Mouse (Mus musculus): ENCODE data around the gene Zcchc10. TPM values are rescaled to one million over a fixed set of nuclear protein-coding genes. Genes with fewer than 3 reads are reported as not detected.
"Not testable (repeated sequence)": the region's sequence is repeated elsewhere in the genome, so short reads cannot be mapped to it uniquely, and the experiment has no call there.

Zcchc10 gene
- polyA plus RNA-seq (2015; fragmentation: Nextera tagmentation; extraction: Ambion mirVana) = 21.9 and 23.2 TPM in 2 replicates

DNA sequence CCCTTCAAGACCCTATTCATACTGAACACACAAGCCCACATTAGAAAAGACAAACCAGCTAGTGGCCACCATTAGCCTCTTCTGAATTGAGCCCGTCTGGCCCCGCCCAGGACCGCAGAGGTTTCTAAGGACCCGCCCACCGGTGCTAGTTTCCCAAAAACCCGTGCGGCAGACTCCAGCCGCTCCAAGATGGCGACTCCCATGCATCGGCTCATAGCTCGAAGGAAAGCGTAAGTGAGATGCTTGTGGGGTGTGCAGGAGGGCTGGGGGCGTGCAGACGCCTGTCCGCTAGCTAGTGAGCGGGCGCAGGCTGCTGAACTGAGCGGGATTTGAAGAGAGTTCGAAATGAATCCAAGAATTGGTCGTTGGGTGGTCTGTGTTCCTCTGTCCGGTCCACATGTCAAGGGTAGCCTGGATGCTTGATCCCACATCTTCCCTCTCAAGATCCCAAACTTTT, at the start of gene Zcchc10:
Gene Zcchc10 (plus strand): TSS at position 168 of the 457 bp plus-strand sequence.
- no peaks in the 10 kb centered on the region for H3K9me3 ChIP-seq (ENCODE audit: control insufficient read depth, low read length)
- peak within 1 kb of the TSS; percentile 73 for H3K9ac ChIP-seq (ENCODE audit: low read length)
- no peaks in the 10 kb centered on the region for H3K27me3 ChIP-seq (ENCODE audit: control insufficient read depth, insufficient read depth, low read depth, low read length)
- H3K4me1 ChIP-seq (replicated peaks; ENCODE audit: control insufficient read depth, insufficient read depth, low read length) = peaks cover 6% of the 10 kb centered on the region
- H3K36me3 ChIP-seq (ENCODE audit: control insufficient read depth, insufficient read depth, low read length) = peaks cover 12% of the 10 kb centered on the region
- H3K27ac ChIP-seq (ENCODE audit: low read length) = 0 out of 2 replicates have a peak within 1 kb of the TSS, but pooled peaks have one; percentile 23
- 0% methylated on average over 21 of the region's 21 CpGs for WGBS
- ATAC-seq (ENCODE audit: low read depth) = peak; percentile 98
- peak within 1 kb of the TSS; percentile 65 for H3K4me3 ChIP-seq (ENCODE audit: low read length)
- peak within 1 kb of the TSS; percentile 75 for H3K4me2 ChIP-seq (ENCODE audit: low read depth, low read length)

DNA sequence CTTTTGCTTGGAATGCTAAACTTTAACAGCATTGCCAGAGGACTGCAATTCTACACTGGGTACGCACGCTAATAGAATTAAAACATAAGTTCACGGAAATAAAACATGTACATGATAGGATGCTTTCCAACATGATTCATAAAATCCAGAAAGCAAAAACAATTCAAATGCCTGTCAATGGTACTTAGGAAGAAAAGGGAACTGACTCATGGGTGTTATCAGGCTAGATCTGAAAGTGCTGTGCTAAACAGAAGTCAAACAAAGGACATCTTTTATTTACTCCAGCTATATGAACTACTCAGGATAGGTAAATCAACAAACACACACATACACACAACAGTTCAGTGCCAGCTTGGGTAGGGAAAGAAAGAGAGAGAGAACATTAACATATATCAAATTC, 49.1 kb upstream of the Zcchc10 start:
- no peaks in the 10 kb centered on the region for H3K4me1 ChIP-seq (replicated peaks; ENCODE audit: control insufficient read depth, insufficient read depth, low read length)
- H3K4me2 ChIP-seq (ENCODE audit: low read depth, low read length) = no peak overlapping the region
- no peaks in the 10 kb centered on the region for H3K9me3 ChIP-seq (ENCODE audit: control insufficient read depth, low read length)
- no peak overlapping the region for H3K4me3 ChIP-seq (ENCODE audit: low read length)
- H3K27me3 ChIP-seq (ENCODE audit: control insufficient read depth, insufficient read depth, low read depth, low read length) = no peaks in the 10 kb centered on the region
- no peak for ATAC-seq (ENCODE audit: low read depth)
- no peak overlapping the region for H3K27ac ChIP-seq (ENCODE audit: low read length)
- H3K9ac ChIP-seq (ENCODE audit: low read length) = no peak overlapping the region
- H3K36me3 ChIP-seq (ENCODE audit: control insufficient read depth, insufficient read depth, low read length) = peaks cover 41% of the 10 kb centered on the region
- WGBS = 92% methylated on average over 3 of the region's 3 CpGs

DNA sequence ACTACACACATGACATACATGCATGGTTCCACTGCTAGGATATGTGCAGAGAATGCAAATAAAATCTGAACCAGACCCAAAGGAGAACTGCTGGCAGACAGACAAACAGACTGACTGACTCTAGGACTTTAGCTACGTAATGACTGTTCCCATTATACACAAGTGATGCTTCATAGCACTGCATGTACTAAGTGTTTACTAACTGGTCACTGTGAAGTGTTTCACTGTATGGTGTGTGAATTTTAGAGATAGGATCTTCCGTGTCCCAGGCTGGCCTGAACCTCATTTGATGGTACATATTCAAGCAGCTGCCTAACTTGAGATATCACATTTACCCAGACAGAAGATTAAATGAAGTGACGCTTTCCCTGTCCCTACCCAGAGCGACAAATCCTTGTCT, 46.1 kb upstream of the Zcchc10 start:
- whole genome bisulfite sequencing = 76% methylated on average over 4 of the region's 4 CpGs
- ATAC-seq (ENCODE audit: low read depth) = no peak

DNA sequence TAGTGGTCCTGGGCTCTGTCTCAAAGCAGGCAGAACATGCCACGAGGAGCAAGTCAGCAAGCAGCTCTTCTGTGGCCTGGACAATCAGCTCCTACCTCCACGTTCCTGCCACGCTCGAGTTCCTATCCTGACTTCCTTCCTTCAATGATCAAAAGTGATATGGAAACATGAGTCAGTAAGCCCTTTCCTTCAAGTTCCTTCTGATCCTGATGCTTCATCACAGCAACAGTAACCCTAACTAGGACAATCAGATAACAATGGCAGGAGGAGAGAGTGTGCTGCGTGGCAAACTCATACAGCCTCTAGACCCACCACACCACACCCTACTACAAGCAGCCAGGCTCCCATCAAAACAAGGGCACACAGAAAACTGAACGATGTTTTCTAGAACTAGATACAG, 38.6 kb upstream of the Zcchc10 start:
- H3K36me3 ChIP-seq (ENCODE audit: control insufficient read depth, insufficient read depth, low read length) = peaks cover 50% of the 10 kb centered on the region
- H3K27ac ChIP-seq (ENCODE audit: low read length) = no peak overlapping the region
- H3K9me3 ChIP-seq (ENCODE audit: control insufficient read depth, low read length) = no peaks in the 10 kb centered on the region
- H3K4me1 ChIP-seq (replicated peaks; ENCODE audit: control insufficient read depth, insufficient read depth, low read length) = no peaks in the 10 kb centered on the region
- 78% methylated on average over 6 of the region's 6 CpGs for WGBS
- H3K4me3 ChIP-seq (ENCODE audit: low read length) = no peak overlapping the region
- no peak overlapping the region for H3K9ac ChIP-seq (ENCODE audit: low read length)
- no peak overlapping the region for H3K4me2 ChIP-seq (ENCODE audit: low read depth, low read length)
- ATAC-seq (ENCODE audit: low read depth) = no peak
- no peaks in the 10 kb centered on the region for H3K27me3 ChIP-seq (ENCODE audit: control insufficient read depth, insufficient read depth, low read depth, low read length)

More for the DNA sequence above, 46.1 kb upstream of the Zcchc10 start:
- no peaks in the 10 kb centered on the region for H3K4me1 ChIP-seq (replicated peaks; ENCODE audit: control insufficient read depth, insufficient read depth, low read length)
- H3K36me3 ChIP-seq (ENCODE audit: control insufficient read depth, insufficient read depth, low read length) = peaks cover 27% of the 10 kb centered on the region
- H3K27me3 ChIP-seq (ENCODE audit: control insufficient read depth, insufficient read depth, low read depth, low read length) = no peaks in the 10 kb centered on the region
- H3K9ac ChIP-seq (ENCODE audit: low read length) = no peak overlapping the region
- H3K4me2 ChIP-seq (ENCODE audit: low read depth, low read length) = no peak overlapping the region
- no peaks in the 10 kb centered on the region for H3K9me3 ChIP-seq (ENCODE audit: control insufficient read depth, low read length)
- no peak overlapping the region for H3K4me3 ChIP-seq (ENCODE audit: low read length)
- no peak overlapping the region for H3K27ac ChIP-seq (ENCODE audit: low read length)

DNA sequence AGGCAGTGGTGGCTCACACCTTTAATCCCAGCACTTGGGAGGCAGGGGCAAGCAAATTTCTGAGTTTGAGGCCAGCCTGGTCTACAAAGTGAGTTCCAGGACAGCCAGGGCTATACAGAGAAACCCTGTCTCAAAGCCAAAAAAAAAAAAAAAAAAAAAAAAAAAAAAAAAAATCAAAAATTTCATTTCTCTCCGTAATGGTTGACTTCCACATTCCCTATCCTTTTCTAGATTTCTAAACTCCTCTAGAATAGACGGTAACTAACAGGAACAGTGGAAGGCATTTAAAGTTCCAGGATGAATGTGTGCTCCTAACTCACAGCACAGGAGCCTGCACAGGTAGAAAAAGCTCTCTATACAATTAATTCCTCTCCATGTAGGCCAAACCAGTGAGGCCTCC, 34.3 kb upstream of the Zcchc10 start:
- peaks cover 41% of the 10 kb centered on the region for H3K36me3 ChIP-seq (ENCODE audit: control insufficient read depth, insufficient read depth, low read length)
- H3K27ac ChIP-seq (ENCODE audit: low read length); H3K4me1 ChIP-seq (replicated peaks; ENCODE audit: control insufficient read depth, insufficient read depth, low read length); H3K27me3 ChIP-seq (ENCODE audit: control insufficient read depth, insufficient read depth, low read depth, low read length); H3K4me3 ChIP-seq (ENCODE audit: low read length); H3K9ac ChIP-seq (ENCODE audit: low read length); ATAC-seq (ENCODE audit: low read depth); H3K9me3 ChIP-seq (ENCODE audit: control insufficient read depth, low read length); H3K4me2 ChIP-seq (ENCODE audit: low read depth, low read length): not testable (repeated sequence)
- WGBS = 89% methylated on average over 2 of the region's 2 CpGs

DNA sequence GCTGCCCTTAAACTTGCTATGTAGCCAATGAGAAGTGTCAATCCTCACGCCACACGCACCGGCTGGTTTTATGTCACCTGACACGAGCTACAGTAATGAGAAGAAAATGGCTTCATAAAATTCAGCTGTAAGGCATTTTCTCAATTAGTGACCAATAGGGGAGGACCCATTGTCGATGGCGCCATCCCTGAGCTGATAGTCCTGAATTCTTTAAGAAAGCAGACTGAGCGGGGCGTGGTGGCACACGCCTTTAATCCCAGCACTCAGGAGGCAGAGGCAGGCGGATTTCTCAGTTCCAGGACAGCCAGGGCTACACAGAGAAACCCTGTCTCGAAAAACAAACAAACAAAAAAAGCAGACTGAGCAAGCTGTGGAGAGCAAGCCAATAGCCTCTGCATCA, 33.6 kb upstream of the Zcchc10 start:
- Histone ChIP-seq H3K9ac (ENCODE audit: low read length) (no peak overlapping the region), H3K4me3 (ENCODE audit: low read length) (no peak overlapping the region), H3K27ac (ENCODE audit: low read length) (no peak overlapping the region), H3K36me3 (ENCODE audit: control insufficient read depth, insufficient read depth, low read length) (peaks cover 36% of the 10 kb centered on the region), H3K9me3 (ENCODE audit: control insufficient read depth, low read length) (no peaks in the 10 kb centered on the region), H3K4me2 (ENCODE audit: low read depth, low read length) (no peak overlapping the region), H3K27me3 (ENCODE audit: control insufficient read depth, insufficient read depth, low read depth, low read length) (no peaks in the 10 kb centered on the region), H3K4me1 (replicated peaks; ENCODE audit: control insufficient read depth, insufficient read depth, low read length) (peaks cover 5% of the 10 kb centered on the region; the same call in 1 of the 2 replicates)
- no peak for ATAC-seq (ENCODE audit: low read depth)
- 87% methylated on average over 11 of the region's 11 CpGs for WGBS

DNA sequence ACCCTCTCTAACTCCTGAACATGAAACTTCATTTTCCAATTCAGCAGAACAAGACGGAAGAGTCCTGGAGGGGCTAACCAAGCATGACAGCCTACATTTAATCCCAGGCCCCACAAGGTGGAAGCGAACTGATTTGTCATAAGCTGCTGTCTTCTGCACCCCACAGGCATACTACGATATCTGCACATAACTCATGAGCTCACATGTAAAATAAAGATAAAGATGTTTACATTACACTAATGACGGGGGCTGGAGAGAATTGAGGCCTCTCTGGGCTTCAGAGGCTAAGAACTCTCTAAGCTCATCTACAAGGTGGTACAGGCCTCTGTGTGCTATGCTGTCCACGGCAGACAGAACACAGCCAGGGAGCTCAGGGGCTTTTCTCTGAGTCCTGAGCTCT, 30.0 kb upstream of the Zcchc10 start:
- WGBS = 46% methylated on average over 5 of the region's 5 CpGs
- Histone ChIP-seq H3K9ac (ENCODE audit: low read length) (no peak overlapping the region), H3K9me3 (ENCODE audit: control insufficient read depth, low read length) (no peaks in the 10 kb centered on the region), H3K4me1 (replicated peaks; ENCODE audit: control insufficient read depth, insufficient read depth, low read length) (peaks cover 14% of the 10 kb centered on the region), H3K36me3 (ENCODE audit: control insufficient read depth, insufficient read depth, low read length) (peaks cover 13% of the 10 kb centered on the region; the same call in 1 of the 2 replicates), H3K4me2 (ENCODE audit: low read depth, low read length) (no peak overlapping the region), H3K27me3 (ENCODE audit: control insufficient read depth, insufficient read depth, low read depth, low read length) (no peaks in the 10 kb centered on the region), H3K27ac (ENCODE audit: low read length) (no peak overlapping the region), H3K4me3 (ENCODE audit: low read length) (no peak overlapping the region)
- ATAC-seq (ENCODE audit: low read depth) = no peak

DNA sequence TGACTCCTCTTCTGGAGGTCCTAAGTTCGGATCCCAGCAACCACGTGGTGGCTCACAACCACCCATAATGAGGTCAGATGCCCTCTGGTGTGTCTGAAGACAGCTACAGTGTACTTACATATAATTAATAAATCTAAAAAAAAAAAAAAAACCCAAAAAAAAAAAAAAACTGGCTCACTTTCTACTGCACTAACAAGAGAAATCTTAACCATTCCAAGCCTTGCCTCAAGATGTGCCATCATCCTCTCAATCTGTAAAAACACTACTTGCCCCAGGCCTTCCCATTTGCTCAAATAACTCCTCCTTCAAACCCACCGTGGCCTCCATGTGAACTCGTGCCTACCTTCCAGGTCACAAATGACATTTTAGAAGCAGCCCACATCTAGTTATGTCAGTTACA, 27.6 kb upstream of the Zcchc10 start:
- H3K4me1 ChIP-seq (replicated peaks; ENCODE audit: control insufficient read depth, insufficient read depth, low read length) = peaks cover 22% of the 10 kb centered on the region
- H3K27ac ChIP-seq (ENCODE audit: low read length) = no peak overlapping the region
- no peak overlapping the region for H3K4me3 ChIP-seq (ENCODE audit: low read length)
- H3K36me3 ChIP-seq (ENCODE audit: control insufficient read depth, insufficient read depth, low read length) = 0 out of 2 replicates have a peak, but pooled peaks cover 3% of the 10 kb centered on the region
- 65% methylated on average over 4 of the region's 4 CpGs for WGBS
- no peak overlapping the region for H3K4me2 ChIP-seq (ENCODE audit: low read depth, low read length)
- H3K27me3 ChIP-seq (ENCODE audit: control insufficient read depth, insufficient read depth, low read depth, low read length) = no peaks in the 10 kb centered on the region
- H3K9me3 ChIP-seq (ENCODE audit: control insufficient read depth, low read length) = no peaks in the 10 kb centered on the region
- no peak overlapping the region for H3K9ac ChIP-seq (ENCODE audit: low read length)
- ATAC-seq (ENCODE audit: low read depth) = no peak

DNA sequence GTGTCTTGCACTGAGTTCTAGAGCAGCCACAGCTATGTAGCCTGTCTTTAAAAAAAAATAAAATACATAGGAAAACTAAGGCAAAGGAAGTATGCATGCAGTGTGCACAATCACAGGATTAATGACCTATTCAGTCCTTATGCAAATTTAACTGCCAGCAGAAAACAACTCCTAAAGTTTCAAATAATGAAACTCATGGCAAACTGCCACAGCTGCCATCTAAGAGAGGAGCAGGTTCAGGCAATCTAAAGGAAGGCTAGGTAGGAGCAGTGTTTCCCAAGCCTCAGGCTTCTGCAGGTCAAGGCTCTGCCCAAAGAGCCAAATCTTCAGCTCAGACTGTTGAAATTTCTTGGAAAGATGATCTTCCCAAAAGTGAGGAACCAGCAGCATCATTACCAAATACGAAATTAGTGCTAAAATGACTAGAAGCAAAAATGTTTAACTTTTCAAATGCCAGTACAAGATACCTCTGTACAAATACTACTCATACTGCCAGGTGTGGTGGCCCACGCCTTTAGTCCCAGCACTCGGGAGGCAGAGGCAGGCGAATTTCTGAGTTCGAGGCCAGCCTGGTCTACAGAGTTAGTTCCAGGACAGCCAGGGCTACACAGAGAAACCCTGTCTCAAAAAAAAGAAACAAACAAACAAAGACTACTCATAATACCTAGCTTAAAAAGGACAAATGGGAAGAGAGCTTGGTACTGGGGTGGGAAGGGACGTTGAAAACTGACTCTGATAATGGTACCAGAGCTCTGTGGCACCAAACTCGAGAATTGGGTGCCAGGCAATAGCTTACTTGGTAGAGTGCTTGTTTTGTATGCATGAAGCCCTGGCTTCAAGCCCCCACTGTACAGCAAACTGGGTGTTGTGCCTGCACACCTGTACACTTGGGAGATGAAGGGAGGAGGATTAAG, 26.3 kb upstream of the Zcchc10 start:
- Histone ChIP-seq H3K4me3 (ENCODE audit: low read length) (peak overlapping the region; percentile 96; the same call in 1 of the 2 replicates), H3K27me3 (ENCODE audit: control insufficient read depth, insufficient read depth, low read depth, low read length) (no peaks in the 10 kb centered on the region), H3K9me3 (ENCODE audit: control insufficient read depth, low read length) (no peaks in the 10 kb centered on the region), H3K36me3 (ENCODE audit: control insufficient read depth, insufficient read depth, low read length) (no peaks in the 10 kb centered on the region), H3K4me2 (ENCODE audit: low read depth, low read length) (peak overlapping the region; percentile 70; the same call in 1 of the 2 replicates), H3K9ac (ENCODE audit: low read length) (no peak overlapping the region), H3K4me1 (replicated peaks; ENCODE audit: control insufficient read depth, insufficient read depth, low read length) (peaks cover 22% of the 10 kb centered on the region), H3K27ac (ENCODE audit: low read length) (no peak overlapping the region)
- ATAC-seq (ENCODE audit: low read depth) = no peak
- WGBS = 84% methylated on average over 7 of the region's 7 CpGs

All from lung, embryonic 16.5 days (tissue).